Mouse (Mus musculus) liver, embryonic 11.5 days (tissue): ENCODE results near the gene Fuk. TPM values are rescaled to one million over a fixed set of nuclear protein-coding genes. Genes with fewer than 3 reads are reported as not detected.

ENCODE experiments used
- ATAC-seq: fragments of 200-750 bp; cut with Nextera tagmentation; replicated peaks from 2 replicates; pipeline ENCODE4 v1.8.0; 2017; ENCODE audit warnings: moderate number of reproducible peaks, mild to moderate bottlenecking, moderate TSS enrichment, moderate library complexity; ENCODE audit not compliant: low FRiP score
- DNase-seq: peaks from one replicate; pipeline ENCODE4 v3.0.0-alpha.2; 2017; ENCODE audit warnings: low spot score
- H3K27ac ChIP-seq: fragments of 300-500 bp; sonication (generic); 2 replicates; pipeline ENCODE4 v1.5.1; 2014; ENCODE audit warnings: mild to moderate bottlenecking, low read depth, low read length, control low read depth
- H3K27me3 ChIP-seq: fragments of 300-500 bp; sonication (generic); replicated peaks from 2 replicates; pipeline ENCODE4 v1.6.1; 2014; ENCODE audit warnings: low read length, mixed read lengths; ENCODE audit not compliant: control insufficient read depth, insufficient read depth
- H3K36me3 ChIP-seq: fragments of 300-500 bp; sonication (generic); 2 replicates; pipeline ENCODE4 v1.6.1; 2014; ENCODE audit warnings: mild to moderate bottlenecking, low read length, moderate library complexity, mixed read lengths; ENCODE audit not compliant: control insufficient read depth, insufficient read depth
- H3K4me1 ChIP-seq: fragments of 300-500 bp; sonication (generic); replicated peaks from 2 replicates; pipeline ENCODE4 v1.6.1; 2014; ENCODE audit warnings: low read length, mixed read lengths; ENCODE audit not compliant: control insufficient read depth, insufficient read depth
- H3K4me2 ChIP-seq: fragments of 300-500 bp; sonication (generic); 2 replicates; pipeline ENCODE4 v1.6.1; 2014; ENCODE audit warnings: mild to moderate bottlenecking, control low read depth, moderate library complexity
- H3K4me3 ChIP-seq: fragments of 300-500 bp; sonication (generic); 2 replicates; pipeline ENCODE4 v1.5.1; 2014; ENCODE audit warnings: low read depth, low read length, control low read depth
- H3K9ac ChIP-seq: fragments of 300-500 bp; sonication (generic); 2 replicates; pipeline ENCODE4 v1.6.1; 2014; ENCODE audit warnings: low read depth, low read length, control low read depth
- H3K9me3 ChIP-seq: fragments of 300-500 bp; sonication (generic); 2 replicates; pipeline ENCODE4 v1.6.1; 2016; ENCODE audit warnings: low read length, inconsistent platforms, mixed read lengths; ENCODE audit not compliant: control insufficient read depth
- WGBS: fragments of 180-500 bp; shearing (Covaris S2); extraction: QIAGEN DNeasy Blood & Tissue Kit; methylation state at CpG from one replicate; pipeline ENCODE4 v1.1.7; 2014; 5-methylcytosine and 5-hydroxymethylcytosine counted together
- polyA plus RNA-seq: library from polyadenylated mRNA; unstranded; fragments of >200 nt; fragmentation: Nextera tagmentation; extraction: Ambion mirVana; gene quantifications from 2 replicates; pipeline ENCODE4 v1.2.1, GENCODE M21; 2014

Gene Fuk
- polyA plus RNA-seq, 1 experiment from 2014 or later, result 9.0 TPM

GRCm38 (mm10) chr8:110895254-110895653 is 7.0 kb downstream of the Fuk start:
- 68% methylated on average over 9 of the region's 9 CpGs for WGBS
- Histone ChIP-seq H3K36me3 (peaks cover 7% of the 10 kb centered on the region; the same call in 1 of the 2 replicates), H3K9ac (no peak overlapping the region), H3K27me3 (no peaks in the 10 kb centered on the region), H3K9me3 (no peaks in the 10 kb centered on the region), H3K4me3 (no peak overlapping the region), H3K27ac (no peak overlapping the region), H3K4me1 (no peaks in the 10 kb centered on the region), H3K4me2 (no peak overlapping the region)
- ATAC-seq (no peak), DNase-seq (no peak)

GRCm38 (mm10) chr8:110894851-110895250 is 7.4 kb downstream of the Fuk start:
- ATAC-seq (no peak), DNase-seq (no peak)
- H3K27ac ChIP-seq, result no peak overlapping the region
- no peak overlapping the region for H3K4me3 ChIP-seq
- H3K4me2 ChIP-seq, result no peak overlapping the region
- no peaks in the 10 kb centered on the region for H3K27me3 ChIP-seq
- peaks cover 7% of the 10 kb centered on the region; the same call in 1 of the 2 replicates for H3K36me3 ChIP-seq
- H3K9me3 ChIP-seq, result no peaks in the 10 kb centered on the region
- no peak overlapping the region for H3K9ac ChIP-seq
- WGBS, result 81% methylated on average over 10 of the region's 10 CpGs
- H3K4me1 ChIP-seq, result no peaks in the 10 kb centered on the region

DNA sequence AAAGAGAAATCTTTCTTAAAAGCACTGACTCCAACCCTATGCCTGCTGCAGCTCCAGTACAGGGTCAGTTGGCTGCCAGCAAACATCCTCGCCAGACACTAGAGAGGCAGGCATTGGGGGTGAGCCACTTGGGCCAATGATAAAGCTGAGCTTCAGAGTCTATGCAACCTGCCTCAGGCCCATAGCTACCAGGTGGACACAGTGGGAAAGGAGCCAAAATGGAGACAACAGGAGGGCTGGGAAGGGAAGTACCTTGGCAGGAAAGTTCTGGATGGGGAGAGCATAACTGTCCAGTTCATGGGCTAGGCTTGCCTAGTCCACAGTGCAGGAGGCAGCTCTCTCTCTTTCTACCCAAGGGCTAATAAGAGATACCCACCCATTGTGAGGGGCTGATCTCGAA is 9.4 kb downstream of the Fuk start:
- Histone ChIP-seq H3K36me3 (peaks cover 7% of the 10 kb centered on the region; the same call in 1 of the 2 replicates), H3K4me1 (no peaks in the 10 kb centered on the region; the same call in 1 of the 2 replicates), H3K9ac (no peak overlapping the region), H3K9me3 (no peaks in the 10 kb centered on the region), H3K4me2 (no peak overlapping the region), H3K4me3 (no peak overlapping the region), H3K27me3 (no peaks in the 10 kb centered on the region), H3K27ac (no peak overlapping the region)
- 97% methylated on average over 2 of the region's 2 CpGs for WGBS
- DNase-seq (no peak), ATAC-seq (no peak)

GRCm38 (mm10) chr8:110892040-110892439 is 10.2 kb downstream of the Fuk start:
- H3K9me3 ChIP-seq, result no peaks in the 10 kb centered on the region
- ATAC-seq (no peak), DNase-seq (no peak)
- peaks cover 10% of the 10 kb centered on the region; the same call in 1 of the 2 replicates for H3K36me3 ChIP-seq
- no peak overlapping the region for H3K9ac ChIP-seq
- H3K4me3 ChIP-seq, result no peak overlapping the region
- no peak overlapping the region for H3K4me2 ChIP-seq
- WGBS, result 92% methylated on average over 7 of the region's 7 CpGs
- no peaks in the 10 kb centered on the region; the same call in 1 of the 2 replicates for H3K4me1 ChIP-seq
- no peak overlapping the region for H3K27ac ChIP-seq
- no peaks in the 10 kb centered on the region for H3K27me3 ChIP-seq

DNA sequence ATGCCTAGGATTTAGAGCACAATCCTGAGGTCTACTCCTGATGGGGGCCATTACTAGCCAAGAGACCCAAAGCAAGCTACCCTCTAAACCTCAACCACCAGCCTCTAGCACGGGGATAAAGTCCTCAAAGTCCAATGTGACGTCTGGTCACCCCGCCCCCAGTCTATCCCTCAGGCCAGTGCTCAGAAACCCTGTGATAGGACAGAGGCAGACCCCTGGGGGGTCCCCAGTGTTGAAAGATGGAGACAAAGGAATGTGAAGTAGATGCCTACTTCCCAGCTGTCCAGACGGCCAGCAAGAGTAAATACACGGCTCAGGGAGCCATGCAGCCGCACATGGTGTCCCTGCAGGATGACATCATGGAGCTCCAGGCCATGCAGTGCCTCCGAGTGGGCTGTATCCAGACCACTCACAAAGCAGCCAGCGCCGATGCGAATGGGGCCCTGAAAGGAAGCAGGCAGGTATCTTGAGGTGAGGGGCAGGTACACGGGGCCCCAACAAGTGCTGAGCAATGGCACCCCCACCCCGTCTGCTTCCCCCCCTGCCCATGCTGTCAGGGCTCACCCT is 12.3 kb downstream of the Fuk start:
- no peaks in the 10 kb centered on the region for H3K9me3 ChIP-seq
- H3K9ac ChIP-seq, result no peak overlapping the region
- no peak overlapping the region for H3K27ac ChIP-seq
- no peaks in the 10 kb centered on the region for H3K27me3 ChIP-seq
- DNase-seq (no peak), ATAC-seq (peak; percentile 35)
- no peak overlapping the region for H3K4me2 ChIP-seq
- no peaks in the 10 kb centered on the region; the same call in 1 of the 2 replicates for H3K4me1 ChIP-seq
- WGBS, result 79% methylated on average over 12 of the region's 12 CpGs
- no peak overlapping the region for H3K4me3 ChIP-seq
- peaks cover 10% of the 10 kb centered on the region; the same call in 1 of the 2 replicates for H3K36me3 ChIP-seq

DNA sequence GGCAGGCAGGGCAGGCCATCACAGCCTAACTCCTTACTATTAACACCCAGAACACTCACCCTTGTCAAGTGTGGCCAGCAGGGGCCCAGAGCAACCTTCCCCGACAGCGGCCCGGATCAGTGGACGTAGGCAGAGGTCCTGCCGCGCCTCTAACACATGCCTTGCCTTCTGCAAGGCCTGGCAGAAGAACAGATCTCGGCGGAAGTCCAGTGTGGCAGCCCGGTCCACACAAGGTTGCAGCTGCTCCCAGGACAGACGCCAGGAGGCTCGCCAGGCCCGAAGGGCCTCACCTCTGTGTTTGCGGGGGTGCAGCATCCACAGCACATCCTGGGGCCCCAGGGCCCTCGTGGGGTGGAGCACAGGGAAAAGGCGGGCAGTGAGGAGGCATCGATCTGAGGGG is 13.4 kb downstream of the Fuk start:
- DNase-seq, result no peak
- no peaks in the 10 kb centered on the region for H3K9me3 ChIP-seq
- no peak overlapping the region for H3K9ac ChIP-seq
- no peaks in the 10 kb centered on the region for H3K27me3 ChIP-seq
- H3K4me2 ChIP-seq, result no peak overlapping the region
- no peak overlapping the region for H3K27ac ChIP-seq
- H3K4me3 ChIP-seq, result no peak overlapping the region
- no peaks in the 10 kb centered on the region; the same call in 1 of the 2 replicates for H3K4me1 ChIP-seq
- 85% methylated on average over 16 of the region's 16 CpGs for WGBS
- H3K36me3 ChIP-seq, result peaks cover 15% of the 10 kb centered on the region; the same call in 1 of the 2 replicates
- no peak for ATAC-seq

DNA sequence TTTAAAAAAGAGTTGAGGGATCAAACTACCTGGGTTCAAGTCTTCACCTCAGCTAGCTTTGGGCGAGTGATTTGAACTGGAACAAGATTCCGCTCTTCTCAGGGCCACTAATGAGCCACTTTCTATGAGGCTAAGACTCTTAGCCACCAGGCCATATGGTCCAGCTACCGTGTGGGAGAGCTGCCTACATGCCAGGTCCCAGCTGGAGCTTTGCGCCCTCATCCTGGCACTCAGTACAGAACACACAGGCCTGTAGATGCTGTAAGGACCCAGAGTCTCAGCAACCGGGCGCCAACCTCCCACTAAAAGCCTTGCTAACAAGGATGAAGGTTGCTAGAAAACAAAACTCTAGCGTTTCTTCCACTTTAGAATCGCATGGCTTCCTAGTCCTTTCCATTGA is 13.8 kb downstream of the Fuk start:
- no peaks in the 10 kb centered on the region for H3K27me3 ChIP-seq
- no peak overlapping the region for H3K4me2 ChIP-seq
- peaks cover 18% of the 10 kb centered on the region for H3K36me3 ChIP-seq
- ATAC-seq (no peak), DNase-seq (no peak)
- no peak overlapping the region for H3K4me3 ChIP-seq
- no peak overlapping the region for H3K27ac ChIP-seq
- H3K9ac ChIP-seq, result no peak overlapping the region
- no peaks in the 10 kb centered on the region for H3K9me3 ChIP-seq
- H3K4me1 ChIP-seq, result no peaks in the 10 kb centered on the region; the same call in 1 of the 2 replicates
- WGBS, result 93% methylated on average over 8 of the region's 8 CpGs

DNA sequence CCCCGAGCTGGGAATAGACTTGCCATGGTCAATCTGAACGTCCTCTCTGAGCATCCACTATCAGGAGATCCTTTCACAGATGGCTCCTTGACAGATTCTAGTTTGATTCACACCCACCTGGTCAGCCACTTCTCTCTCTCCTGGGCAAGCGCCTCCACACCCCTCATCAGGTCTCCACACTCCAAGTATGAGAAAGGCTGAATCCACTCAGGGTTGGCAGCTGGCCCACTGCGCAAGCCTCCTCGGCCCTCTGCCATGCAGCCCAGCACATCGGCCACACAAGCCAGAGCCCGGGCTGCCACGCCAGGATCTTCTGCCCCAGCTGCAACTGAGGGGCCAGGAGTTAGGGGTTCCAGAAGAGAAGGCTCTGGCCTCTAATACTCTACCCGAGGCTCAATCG is 14.7 kb downstream of the Fuk start:
- Histone ChIP-seq H3K4me3 (no peak overlapping the region), H3K4me2 (no peak overlapping the region), H3K27ac (no peak overlapping the region), H3K27me3 (no peaks in the 10 kb centered on the region), H3K36me3 (peaks cover 18% of the 10 kb centered on the region), H3K4me1 (no peaks in the 10 kb centered on the region; the same call in 1 of the 2 replicates), H3K9me3 (no peaks in the 10 kb centered on the region), H3K9ac (no peak overlapping the region)
- no peak for ATAC-seq
- DNase-seq, result no peak
- WGBS, result 88% methylated on average over 10 of the region's 10 CpGs

DNA sequence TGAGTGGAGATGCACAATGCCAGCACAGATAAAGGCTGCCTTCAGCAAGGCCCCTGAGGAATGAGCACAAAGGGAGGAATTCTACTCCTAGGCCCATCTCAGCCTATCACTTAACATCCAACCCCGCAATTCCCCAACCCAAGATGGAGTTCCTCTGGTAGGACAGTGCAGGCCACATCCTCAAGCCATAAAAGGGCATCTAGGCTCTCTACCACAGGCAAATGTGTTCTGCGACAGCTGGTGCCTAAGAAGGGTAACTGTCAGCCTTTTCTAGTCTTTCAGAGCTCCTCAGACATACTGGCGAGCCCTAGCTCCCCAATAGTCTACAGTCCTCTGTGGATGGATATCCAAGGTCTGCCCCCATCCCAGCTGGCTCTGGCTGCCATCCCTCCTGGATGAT is 15.7 kb downstream of the Fuk start:
- no peak for ATAC-seq
- no peak overlapping the region for H3K9ac ChIP-seq
- DNase-seq, result no peak
- 93% methylated on average over 3 of the region's 3 CpGs for WGBS
- no peaks in the 10 kb centered on the region for H3K9me3 ChIP-seq
- no peak overlapping the region for H3K4me2 ChIP-seq
- H3K4me1 ChIP-seq, result no peaks in the 10 kb centered on the region; the same call in 1 of the 2 replicates
- no peaks in the 10 kb centered on the region for H3K27me3 ChIP-seq
- H3K27ac ChIP-seq, result no peak overlapping the region
- no peak overlapping the region for H3K4me3 ChIP-seq
- H3K36me3 ChIP-seq, result peaks cover 27% of the 10 kb centered on the region
